Mouse (Mus musculus) forebrain, embryonic 15.5 days (tissue): Measurements from ENCODE around the gene Rufy4. TPM values are rescaled to one million over a fixed set of nuclear protein-coding genes. Genes with fewer than 3 reads are reported as not detected.
A peak's percentile ranks its signal among the peaks of the same experiment; 100 is the strongest.

Source experiments
- ATAC-seq: fragments of 200-750 bp; cut with Nextera tagmentation; replicated peaks from 2 replicates; pipeline ENCODE4 v1.8.0; 2017; ENCODE audit warnings: mild to moderate bottlenecking, moderate TSS enrichment, moderate library complexity
- H3K27ac ChIP-seq: fragments of 300-500 bp; sonication (generic); replicated peaks from 2 replicates; pipeline ENCODE4 v1.5.1; 2015; ENCODE audit warnings: mild to moderate bottlenecking, inconsistent platforms
- H3K27me3 ChIP-seq: fragments of 300-500 bp; sonication (generic); 2 replicates; pipeline ENCODE4 v1.6.1; 2015; ENCODE audit warnings: inconsistent platforms
- H3K36me3 ChIP-seq: fragments of 300-500 bp; sonication (generic); 2 replicates; pipeline ENCODE4 v1.6.1; 2015; ENCODE audit warnings: mild to moderate bottlenecking, inconsistent platforms
- H3K4me1 ChIP-seq: fragments of 300-500 bp; sonication (generic); 2 replicates; pipeline ENCODE4 v1.6.1; 2015; ENCODE audit warnings: inconsistent platforms
- H3K4me2 ChIP-seq: fragments of 300-500 bp; sonication (generic); replicated peaks from 2 replicates; pipeline ENCODE4 v1.6.1; 2015; ENCODE audit warnings: mild to moderate bottlenecking, inconsistent platforms
- H3K4me3 ChIP-seq: fragments of 300-500 bp; sonication (generic); 2 replicates; pipeline ENCODE4 v1.5.1; 2015; ENCODE audit warnings: mild to moderate bottlenecking, inconsistent platforms
- H3K9ac ChIP-seq: fragments of 300-500 bp; sonication (generic); replicated peaks from 2 replicates; pipeline ENCODE4 v1.6.1; 2015; ENCODE audit warnings: mild to moderate bottlenecking, inconsistent platforms
- H3K9me3 ChIP-seq: fragments of 300-500 bp; sonication (generic); 2 replicates; pipeline ENCODE4 v1.6.1; 2016; ENCODE audit warnings: inconsistent platforms
- WGBS: fragments of 180-500 bp; shearing (Covaris S2); methylation state at CpG from one replicate; pipeline ENCODE4 v1.1.7; 2015; ENCODE audit warnings: mixed read lengths; 5-methylcytosine and 5-hydroxymethylcytosine counted together
- polyA plus RNA-seq: library from polyadenylated mRNA; unstranded; fragments of >200 nt; fragmentation: Nextera tagmentation; extraction: Ambion mirVana; gene quantifications from 2 replicates; pipeline ENCODE4 v1.2.1, GENCODE M21; 2015

The Rufy4 gene
- 0.13 and 0.14 TPM in 2 replicates for polyA plus RNA-seq

DNA sequence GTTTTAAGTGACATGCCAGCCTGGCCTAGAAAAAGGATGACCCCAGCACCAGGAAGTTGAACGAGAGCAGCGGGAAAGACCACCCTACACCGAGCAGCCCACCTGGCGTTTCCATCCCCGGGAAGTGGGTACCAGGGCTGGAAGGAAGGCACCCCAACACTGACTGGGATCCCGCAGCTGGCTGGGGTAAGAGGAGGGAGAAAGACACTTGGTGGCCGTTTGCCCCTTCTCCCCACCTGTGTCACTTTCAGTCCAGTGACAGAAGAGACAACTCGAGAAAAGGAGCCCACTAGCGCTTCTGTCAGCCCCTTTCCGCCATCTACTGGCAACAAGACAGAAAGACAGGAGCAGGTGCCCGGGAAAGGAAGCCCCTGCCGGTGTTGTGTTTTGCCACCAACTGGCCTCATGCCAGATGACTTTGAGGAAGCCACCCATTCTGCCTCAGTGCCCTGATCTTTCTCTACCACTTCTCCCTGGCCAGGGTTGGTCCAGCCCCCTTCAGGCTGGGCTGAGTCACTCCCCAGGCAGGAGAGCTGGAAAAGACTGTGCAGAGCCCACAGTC, at the start of gene Rufy4:
Rufy4 (plus strand) TSS at position 551 of the 562 bp plus-strand sequence.
- Histone ChIP-seq H3K4me2 (peak within 1 kb of the TSS; percentile 94), H3K9me3 (no peaks in the 10 kb centered on the region), H3K27ac (no peak within 1 kb of the TSS), H3K4me1 (peaks cover 25% of the 10 kb centered on the region), H3K9ac (peak within 1 kb of the TSS; percentile 44), H3K27me3 (peaks cover 5% of the 10 kb centered on the region; the same call in 1 of the 2 replicates), H3K4me3 (peak within 1 kb of the TSS; percentile 51), H3K36me3 (no peaks in the 10 kb centered on the region)
- 0% methylated on average over 12 of the region's 12 CpGs for WGBS
- peak; percentile 53 for ATAC-seq

DNA sequence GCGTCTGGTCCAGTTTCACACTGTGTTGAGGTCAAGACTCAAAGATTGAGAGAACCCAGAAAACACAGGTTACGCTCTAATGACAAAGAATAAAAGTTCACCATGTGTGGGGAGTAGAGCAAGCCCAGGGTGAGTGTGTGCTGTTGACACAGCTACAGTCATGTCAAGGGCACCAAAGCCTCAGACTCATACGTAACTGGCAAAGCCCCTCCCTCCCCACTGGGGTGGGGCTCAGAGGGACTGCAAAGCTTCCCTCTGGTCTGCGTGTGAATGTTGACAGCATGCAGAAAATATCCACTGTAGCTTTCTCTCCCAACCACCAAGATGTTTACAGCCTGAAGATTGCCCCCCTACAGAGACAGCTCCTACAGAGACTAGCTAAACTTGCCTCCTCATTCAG, 49.1 kb upstream of the Rufy4 start:
- WGBS = 89% methylated on average over 4 of the region's 4 CpGs
- Histone ChIP-seq H3K4me3 (no peak overlapping the region), H3K27ac (no peak overlapping the region), H3K36me3 (no peaks in the 10 kb centered on the region), H3K4me2 (no peak overlapping the region), H3K9me3 (no peaks in the 10 kb centered on the region), H3K4me1 (no peaks in the 10 kb centered on the region), H3K9ac (no peak overlapping the region), H3K27me3 (no peaks in the 10 kb centered on the region)
- ATAC-seq = no peak

DNA sequence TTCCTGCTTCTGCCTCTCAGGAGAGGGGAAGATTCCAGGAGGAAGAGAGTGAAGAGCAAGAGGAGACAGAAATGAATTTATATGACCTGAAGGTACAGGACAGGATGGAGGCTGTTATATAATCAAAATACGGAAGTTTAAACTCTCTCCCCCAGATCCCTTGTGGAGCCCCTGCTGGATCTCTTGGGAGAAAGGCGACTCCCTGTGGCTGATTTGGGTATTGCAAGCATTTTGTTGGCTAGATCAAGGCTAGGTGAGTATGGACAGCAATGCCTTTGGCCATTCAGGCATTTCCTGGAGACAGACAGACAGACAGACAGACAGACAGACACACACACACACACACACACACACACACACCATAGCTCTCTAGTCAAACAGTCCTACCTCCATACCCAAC, 48.0 kb upstream of the Rufy4 start:
- H3K9ac ChIP-seq = no peak overlapping the region
- H3K36me3 ChIP-seq = no peaks in the 10 kb centered on the region
- no peak overlapping the region for H3K4me3 ChIP-seq
- no peak overlapping the region for H3K27ac ChIP-seq
- ATAC-seq = no peak
- no peaks in the 10 kb centered on the region for H3K27me3 ChIP-seq
- no peaks in the 10 kb centered on the region for H3K9me3 ChIP-seq
- H3K4me1 ChIP-seq = no peaks in the 10 kb centered on the region
- no peak overlapping the region for H3K4me2 ChIP-seq
- WGBS = 13% methylated on average over 2 of the region's 2 CpGs

DNA sequence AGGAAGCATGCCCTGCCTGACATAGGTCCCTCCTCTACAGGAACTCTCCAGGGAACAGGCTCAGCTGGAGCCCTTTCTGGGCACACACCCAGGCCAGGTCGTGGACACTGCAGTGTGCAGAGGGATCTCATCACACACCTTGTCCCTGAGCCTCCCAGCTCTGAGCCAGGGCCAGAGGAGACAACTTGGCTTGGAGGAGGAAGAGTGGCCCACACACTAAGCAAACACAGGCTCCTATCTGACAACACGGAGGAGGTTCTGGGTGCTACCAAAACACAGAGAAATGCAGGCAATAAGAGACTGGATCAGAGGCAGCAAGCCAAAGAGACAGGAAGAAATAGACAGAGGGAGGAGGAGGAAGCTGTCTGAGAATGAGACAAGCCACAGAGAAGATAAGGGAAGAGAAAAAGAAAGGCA, 43.8 kb upstream of the Rufy4 start:
- WGBS = 59% methylated on average over 2 of the region's 2 CpGs
- no peaks in the 10 kb centered on the region for H3K36me3 ChIP-seq
- no peaks in the 10 kb centered on the region for H3K4me1 ChIP-seq
- no peak overlapping the region for H3K27ac ChIP-seq
- H3K9ac ChIP-seq = no peak overlapping the region
- no peak overlapping the region for H3K4me2 ChIP-seq
- no peaks in the 10 kb centered on the region for H3K9me3 ChIP-seq
- H3K27me3 ChIP-seq = no peaks in the 10 kb centered on the region
- no peak for ATAC-seq
- H3K4me3 ChIP-seq = no peak overlapping the region

DNA sequence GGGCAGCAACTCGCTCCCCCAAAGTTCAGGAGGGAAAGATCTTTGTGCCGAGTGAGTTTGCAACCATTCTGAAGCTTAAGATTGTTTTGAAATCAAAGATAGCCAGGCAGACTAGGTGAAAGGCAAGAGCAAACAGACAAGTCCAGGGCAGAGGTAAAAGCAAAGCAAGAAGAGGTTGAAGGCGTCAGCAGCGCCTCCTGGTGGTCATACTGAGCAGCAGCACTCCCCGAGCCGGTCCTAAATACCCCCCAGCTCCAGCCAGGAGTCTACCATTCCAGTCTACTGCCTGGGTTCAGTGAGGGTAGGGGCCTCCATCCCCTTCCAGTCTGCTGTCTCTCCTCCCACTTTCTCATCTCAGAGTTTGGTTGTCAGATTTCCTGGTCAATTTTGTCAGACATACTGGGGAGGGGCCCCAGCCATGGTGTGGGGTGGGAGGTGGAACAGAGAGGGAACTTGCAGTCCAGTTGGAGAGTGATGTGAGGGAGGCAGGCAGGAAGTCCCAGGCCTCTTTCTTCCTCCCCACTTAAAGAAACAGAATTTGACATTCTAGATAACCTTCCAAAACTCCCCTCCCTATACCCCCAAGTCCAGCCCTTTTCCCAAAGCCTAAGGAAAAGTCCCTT, 42.4 kb upstream of the Rufy4 start:
- Histone ChIP-seq H3K27ac (no peak overlapping the region), H3K4me1 (no peaks in the 10 kb centered on the region), H3K27me3 (no peaks in the 10 kb centered on the region), H3K9me3 (no peaks in the 10 kb centered on the region), H3K4me2 (no peak overlapping the region), H3K36me3 (no peaks in the 10 kb centered on the region), H3K4me3 (no peak overlapping the region), H3K9ac (no peak overlapping the region)
- ATAC-seq = no peak
- 15% methylated on average over 6 of the region's 6 CpGs for WGBS

DNA sequence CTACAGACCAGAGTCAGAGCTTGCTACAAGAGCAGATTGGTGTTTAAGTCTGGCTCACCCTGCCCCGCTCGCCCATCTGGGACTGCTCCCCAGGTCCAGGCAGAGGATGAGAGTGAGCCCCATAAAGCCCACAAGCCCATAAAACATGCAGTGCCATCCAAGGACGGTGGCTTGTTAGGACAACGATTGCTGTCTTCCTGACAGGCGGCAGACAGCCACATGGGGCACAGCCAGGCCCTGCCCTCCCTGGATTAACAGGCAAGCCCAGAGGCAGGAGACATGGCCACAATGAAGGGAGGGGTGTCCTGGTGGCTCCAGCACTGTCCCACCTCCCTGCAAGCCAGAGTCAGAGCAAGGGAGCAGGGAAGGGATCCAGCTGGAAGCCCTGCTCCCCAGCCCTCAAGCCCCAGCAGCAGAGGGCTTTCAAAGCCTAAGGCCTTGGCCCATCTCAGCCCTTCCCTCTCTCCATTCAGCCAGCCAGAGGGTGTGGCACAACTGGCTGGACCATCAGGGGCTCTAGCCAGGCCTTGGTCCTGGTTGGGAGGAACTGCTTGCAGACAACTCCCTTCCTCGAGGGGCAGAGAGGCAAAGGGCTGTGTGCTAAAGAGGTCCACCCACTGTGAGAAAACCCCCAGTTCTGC, 41.2 kb upstream of the Rufy4 start:
- WGBS = 71% methylated on average over 6 of the region's 6 CpGs
- no peaks in the 10 kb centered on the region for H3K27me3 ChIP-seq
- no peaks in the 10 kb centered on the region for H3K4me1 ChIP-seq
- no peak for ATAC-seq
- H3K4me2 ChIP-seq = no peak overlapping the region
- H3K4me3 ChIP-seq = no peak overlapping the region
- no peaks in the 10 kb centered on the region for H3K9me3 ChIP-seq
- no peak overlapping the region for H3K9ac ChIP-seq
- no peak overlapping the region for H3K27ac ChIP-seq
- H3K36me3 ChIP-seq = no peaks in the 10 kb centered on the region

DNA sequence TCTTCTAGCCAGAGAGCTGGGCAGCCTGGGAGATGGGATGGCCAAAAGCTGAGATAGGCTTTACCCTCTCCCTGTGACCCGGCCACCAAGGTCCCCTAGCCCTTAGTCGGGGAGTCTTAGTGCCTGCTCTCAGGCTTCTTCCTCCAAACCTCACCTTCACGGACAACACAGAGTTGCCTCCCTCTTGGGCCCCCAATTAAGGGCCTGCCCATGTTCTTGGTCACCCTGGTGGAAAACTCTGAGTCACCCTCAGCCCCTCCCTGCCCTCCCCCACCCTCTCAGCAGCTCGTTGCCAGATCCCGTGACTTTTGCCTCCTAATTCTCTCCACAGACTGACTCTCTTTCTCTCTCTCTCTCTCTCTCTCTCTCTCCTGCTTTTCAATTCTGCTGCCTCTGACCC, 40.6 kb upstream of the Rufy4 start:
- no peak for ATAC-seq
- Histone ChIP-seq H3K9ac (no peak overlapping the region), H3K9me3 (no peaks in the 10 kb centered on the region), H3K4me3 (no peak overlapping the region), H3K27me3 (no peaks in the 10 kb centered on the region), H3K36me3 (no peaks in the 10 kb centered on the region), H3K4me1 (no peaks in the 10 kb centered on the region), H3K27ac (no peak overlapping the region), H3K4me2 (no peak overlapping the region)
- WGBS = 53% methylated on average over 5 of the region's 5 CpGs

DNA sequence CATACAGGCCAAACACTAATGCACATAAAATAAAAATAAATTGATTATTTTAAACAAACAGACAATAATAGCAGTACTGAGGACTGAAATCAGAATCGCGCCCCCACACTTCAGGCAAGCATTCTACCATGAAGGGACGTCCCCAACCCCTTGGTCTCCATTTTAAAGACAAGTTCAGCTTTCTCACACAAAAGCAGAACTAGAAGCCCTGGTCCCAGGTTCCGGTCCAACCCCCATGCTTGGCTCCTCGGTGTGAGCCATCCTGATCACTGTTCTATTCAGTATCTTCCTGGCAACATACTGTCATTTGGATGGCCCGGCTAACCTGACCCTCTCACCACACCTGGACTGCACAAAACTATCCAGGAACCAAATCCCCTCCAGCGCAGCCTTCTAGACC, 39.8 kb upstream of the Rufy4 start:
- 90% methylated on average over 7 of the region's 7 CpGs for WGBS
- no peaks in the 10 kb centered on the region for H3K27me3 ChIP-seq
- no peaks in the 10 kb centered on the region for H3K9me3 ChIP-seq
- no peaks in the 10 kb centered on the region for H3K4me1 ChIP-seq
- H3K27ac ChIP-seq = no peak overlapping the region
- H3K4me3 ChIP-seq = no peak overlapping the region
- no peaks in the 10 kb centered on the region for H3K36me3 ChIP-seq
- no peak overlapping the region for H3K9ac ChIP-seq
- no peak overlapping the region for H3K4me2 ChIP-seq
- no peak for ATAC-seq

DNA sequence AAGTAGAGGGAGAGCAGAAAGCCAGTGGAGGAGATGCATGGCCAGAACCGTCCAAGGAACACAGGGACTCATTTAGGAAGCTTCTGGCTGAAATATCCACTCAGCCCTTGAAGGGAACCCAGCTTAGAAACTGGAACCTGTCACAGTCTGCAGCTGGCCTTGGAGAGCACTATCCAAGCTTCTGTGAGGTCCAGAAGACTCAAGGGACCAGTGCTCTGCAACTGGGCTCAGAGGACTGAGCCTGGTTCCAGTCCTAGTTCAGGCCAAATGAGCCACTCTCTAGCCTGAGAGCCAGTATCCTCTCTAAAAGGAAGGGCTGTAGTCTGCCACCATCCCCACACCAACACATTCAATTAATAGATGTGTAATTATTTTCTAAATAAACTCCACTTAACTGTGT, 36.8 kb upstream of the Rufy4 start:
- no peak overlapping the region for H3K9ac ChIP-seq
- no peak for ATAC-seq
- WGBS = 85% methylated on average over 1 of the region's 1 CpGs
- H3K9me3 ChIP-seq = no peaks in the 10 kb centered on the region
- no peak overlapping the region for H3K27ac ChIP-seq
- H3K36me3 ChIP-seq = no peaks in the 10 kb centered on the region
- H3K27me3 ChIP-seq = no peaks in the 10 kb centered on the region
- peaks cover 9% of the 10 kb centered on the region for H3K4me1 ChIP-seq
- H3K4me3 ChIP-seq = no peak overlapping the region
- no peak overlapping the region for H3K4me2 ChIP-seq

DNA sequence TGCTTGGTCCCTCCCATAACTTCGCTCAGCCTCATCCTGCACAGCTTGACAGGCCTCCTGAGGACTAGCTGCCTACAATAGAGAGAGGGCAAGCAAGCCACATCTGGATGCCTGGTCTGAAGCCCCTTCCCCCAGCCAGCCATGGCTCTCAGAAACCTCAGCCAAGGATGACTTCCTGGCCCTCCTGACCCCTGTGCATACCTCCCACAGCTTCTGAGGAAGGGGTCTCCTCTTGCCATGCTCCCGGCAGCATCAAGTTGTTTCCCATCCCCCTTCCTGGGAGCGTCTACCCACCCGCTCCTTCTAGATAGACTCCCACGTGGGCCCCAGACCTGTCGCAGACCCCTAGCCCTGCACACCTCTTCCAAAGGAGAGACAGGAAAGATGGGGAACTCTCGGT, 35.0 kb upstream of the Rufy4 start:
- Histone ChIP-seq H3K9ac (no peak overlapping the region), H3K4me2 (no peak overlapping the region), H3K4me3 (no peak overlapping the region), H3K9me3 (no peaks in the 10 kb centered on the region), H3K27ac (no peak overlapping the region), H3K4me1 (peaks cover 19% of the 10 kb centered on the region), H3K36me3 (no peaks in the 10 kb centered on the region), H3K27me3 (no peaks in the 10 kb centered on the region)
- no peak for ATAC-seq
- 75% methylated on average over 7 of the region's 7 CpGs for WGBS

DNA sequence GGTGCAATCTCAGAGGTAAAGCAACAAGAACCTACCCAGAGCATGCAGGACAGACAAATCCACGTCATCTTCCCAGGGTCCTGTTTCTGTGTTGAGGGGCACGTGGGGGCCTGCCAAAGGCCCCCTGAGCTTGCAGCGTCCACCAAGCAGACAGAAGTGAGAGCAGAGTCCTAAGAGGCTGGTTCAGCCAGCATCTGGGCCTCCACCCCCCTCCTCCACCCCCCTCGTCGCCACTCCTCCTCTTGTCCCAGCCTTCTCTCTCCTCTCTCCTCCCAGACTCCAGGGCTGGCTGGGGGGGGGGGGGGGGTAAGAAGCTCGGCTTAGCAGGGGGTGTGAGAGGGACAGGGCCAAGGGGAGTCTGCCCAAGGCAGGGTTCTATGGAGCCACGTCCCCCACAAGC, 34.2 kb upstream of the Rufy4 start:
- no peak overlapping the region for H3K4me2 ChIP-seq
- H3K4me1 ChIP-seq = peaks cover 19% of the 10 kb centered on the region
- H3K36me3 ChIP-seq = no peaks in the 10 kb centered on the region
- no peak overlapping the region for H3K4me3 ChIP-seq
- 18% methylated on average over 6 of the region's 7 CpGs for WGBS
- no peaks in the 10 kb centered on the region for H3K9me3 ChIP-seq
- H3K9ac ChIP-seq = no peak overlapping the region
- no peaks in the 10 kb centered on the region for H3K27me3 ChIP-seq
- ATAC-seq = no peak
- H3K27ac ChIP-seq = peak overlapping the region; percentile 48; the same call in 1 of the 2 replicates

DNA sequence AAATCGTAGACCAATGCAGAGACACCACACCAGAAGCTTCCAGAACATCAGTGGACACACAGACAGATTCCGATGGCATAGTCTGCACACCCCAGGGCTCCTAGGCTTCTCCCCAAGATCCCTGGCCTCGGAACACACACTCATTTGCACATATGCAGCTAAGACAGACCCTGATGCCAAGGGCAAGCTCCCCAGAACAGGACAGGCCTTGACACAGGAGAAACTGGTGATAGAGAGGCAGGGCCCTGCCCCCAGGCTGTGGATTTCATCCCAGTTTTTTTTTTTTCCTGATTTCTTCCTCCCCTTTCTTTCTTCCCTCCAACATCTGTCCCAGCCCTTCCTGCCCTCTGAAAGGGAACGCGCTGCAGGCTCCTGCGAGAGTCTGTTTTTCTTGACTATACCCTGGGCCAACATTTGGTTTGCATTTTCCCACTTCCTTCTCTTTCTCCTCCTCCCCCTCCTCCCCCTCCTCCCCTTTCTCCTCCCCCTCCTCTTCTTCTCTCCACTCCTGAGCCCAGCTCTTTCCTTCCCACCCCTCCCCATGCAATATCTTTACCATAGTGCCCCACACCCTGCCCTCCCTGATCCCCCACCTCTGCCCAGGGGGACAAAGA, 33.6 kb upstream of the Rufy4 start:
- peaks cover 19% of the 10 kb centered on the region for H3K4me1 ChIP-seq
- ATAC-seq = no peak
- no peak overlapping the region for H3K4me2 ChIP-seq
- no peak overlapping the region for H3K4me3 ChIP-seq
- no peaks in the 10 kb centered on the region for H3K36me3 ChIP-seq
- H3K9me3 ChIP-seq = no peaks in the 10 kb centered on the region
- H3K9ac ChIP-seq = no peak overlapping the region; the same call in 1 of the 2 replicates
- 45% methylated on average over 6 of the region's 6 CpGs for WGBS
- H3K27me3 ChIP-seq = no peaks in the 10 kb centered on the region
- H3K27ac ChIP-seq = peak overlapping the region; percentile 48; the same call in 1 of the 2 replicates
